9 mouse cellular contexts compared by ENCODE assay signal in genomic region chr8:70598722-70599121, GRCm38 (mm10). TPM values are rescaled to one million over a fixed set of nuclear protein-coding genes. Genes with fewer than 3 reads are reported as not detected.
DNase-seq lines count a peak whose midpoint lies in the region; ATAC-seq and TF ChIP-seq lines count a peak whose summit lies in the region.
"Had no signal": no experiment of that assay in that cellular context is flagged by ENCODE, and none has a peak within 500 bp of the region (broad histone marks: within the 10 kb centered on the region; RNA-seq: fewer than 3 reads in every experiment).

No protein-coding gene starts in this region.

- peak overlapping the region; percentile 89 for H3K27ac ChIP-seq in heart, embryonic 10.5 days
- peak overlapping the region; percentile 62 for H3K27ac ChIP-seq in limb, embryonic 12.5 days
- no peak overlapping the region for H3K27ac ChIP-seq in stomach, postnatal 0 days (replicated peaks)

- no peaks in the 10 kb centered on the region for H3K9me3 ChIP-seq in heart, embryonic 10.5 days
- no peaks in the 10 kb centered on the region; the same call in 1 of the 2 replicates for H3K9me3 ChIP-seq in limb, embryonic 12.5 days
- no peaks in the 10 kb centered on the region for H3K9me3 ChIP-seq in stomach, postnatal 0 days (ENCODE audit: control insufficient read depth, low read length)

- H3K36me3 ChIP-seq in heart, embryonic 10.5 days: peaks cover 37% of the 10 kb centered on the region
- peaks cover 58% of the 10 kb centered on the region for H3K36me3 ChIP-seq in limb, embryonic 12.5 days
- no peaks in the 10 kb centered on the region; the same call in 1 of the 2 replicates for H3K36me3 ChIP-seq in stomach, postnatal 0 days (ENCODE audit: control insufficient read depth, insufficient read depth, low read length)

- H3K9ac ChIP-seq in limb, embryonic 12.5 days (replicated peaks): peak overlapping the region; percentile 75; the same call in 1 of the 2 replicates
- H3K9ac ChIP-seq in stomach, postnatal 0 days (ENCODE audit: low read length): 0 out of 2 replicates have a peak overlapping the region, but pooled peaks have one; percentile 18

- DNase-seq in heart, embryonic 10.5 days (ENCODE audit: low spot score): no peak
- no peak for DNase-seq in heart, adult 8-10 months (ENCODE audit: low spot score)
- DNase-seq in retina, embryonic 14.5 days (ENCODE audit: low spot score): peak; percentile 66
- DNase-seq in retina, postnatal 1 day: no peak
- DNase-seq in stomach, postnatal 0 days (ENCODE audit: low spot score): no peak
- no peak for DNase-seq in spleen, postnatal 14 days (ENCODE audit: low spot score in 2 of 2)

- TF ChIP-seq EP300 in stomach, postnatal 0 days (optimal IDR thresholded peaks at IDR 0.05): no peak

- no peak for ATAC-seq in limb, embryonic 12.5 days (ENCODE audit: insufficient number of reproducible peaks, insufficient read depth, low FRiP score, low TSS enrichment, low read depth)
- ATAC-seq in stomach, postnatal 0 days (ENCODE audit: low FRiP score, low TSS enrichment): no peak
- ATAC-seq in erythroid progenitor cell, adult 5-6 weeks (replicated peaks; ENCODE audit: low FRiP score, poor library complexity, severe bottlenecking): no peak

- TF ChIP-seq CTCF in stomach, postnatal 0 days (IDR thresholded peaks at IDR 0.05; ENCODE audit: low read depth): no peak

- H3K4me2 ChIP-seq in limb, embryonic 12.5 days: peak overlapping the region; percentile 88
- H3K4me2 ChIP-seq in stomach, postnatal 0 days (replicated peaks; ENCODE audit: low read depth): peak overlapping the region; percentile 72

- peak overlapping the region; percentile 68 for H3K4me3 ChIP-seq in heart, embryonic 10.5 days
- peak overlapping the region; percentile 50 for H3K4me3 ChIP-seq in limb, embryonic 12.5 days (replicated peaks)
- H3K4me3 ChIP-seq in stomach, postnatal 0 days (ENCODE audit: low read depth, low read length): 0 out of 2 replicates have a peak overlapping the region, but pooled peaks have one; percentile 44

- peaks cover 79% of the 10 kb centered on the region for H3K4me1 ChIP-seq in heart, embryonic 10.5 days
- H3K4me1 ChIP-seq in limb, embryonic 12.5 days (replicated peaks): peaks cover 75% of the 10 kb centered on the region
- H3K4me1 ChIP-seq in stomach, postnatal 0 days (replicated peaks; ENCODE audit: control insufficient read depth, insufficient read depth): peaks cover 8% of the 10 kb centered on the region

- WGBS in heart, embryonic 10.5 days: 24% methylated on average over 10 of the region's 10 CpGs
- WGBS in limb, embryonic 12.5 days: 15% methylated on average over 10 of the region's 10 CpGs
- 32% methylated on average over 10 of the region's 10 CpGs for WGBS in stomach, postnatal 0 days

- H3K27me3 ChIP-seq in heart, embryonic 10.5 days (ENCODE audit: insufficient read depth, poor library complexity, severe bottlenecking): peaks cover 24% of the 10 kb centered on the region; the same call in 1 of the 2 replicates
- H3K27me3 ChIP-seq in limb, embryonic 12.5 days: no peaks in the 10 kb centered on the region; the same call in 1 of the 2 replicates
- H3K27me3 ChIP-seq in stomach, postnatal 0 days (ENCODE audit: control insufficient read depth, insufficient read depth, low read length): no peaks in the 10 kb centered on the region

RNA-seq across cellular contexts. Expression of gene Isyna1, which starts 4.5 kb away (rescaled TPM):
- polyA plus RNA-seq in heart, embryonic 10.5 days (2016; fragmentation: Nextera tagmentation; extraction: Ambion mirVana): 192 and 214 TPM in 2 replicates
- total RNA-seq in heart, adult 8-10 months (2022): 10 to 100 TPM; 15.5 to 37.5 (median 23.7) TPM
- 177 and 180 TPM in 2 replicates for polyA plus RNA-seq in limb, embryonic 12.5 days (2016; fragmentation: Nextera tagmentation; extraction: Ambion mirVana)
- 37.4 and 39.3 TPM in 2 replicates for polyA plus RNA-seq in stomach, postnatal 0 days (2015; fragmentation: Nextera tagmentation; extraction: Ambion mirVana)
- total RNA-seq in erythroid progenitor cell, adult 5-6 weeks (2015; ENCODE audit: low replicate concordance): 5.8 and 15.9 TPM in 2 replicates
- 2.5 and 8.0 TPM in 2 replicates for total RNA-seq in erythroid progenitor cell, adult 5-6 weeks (2017; ENCODE audit: low replicate concordance)

RNA-seq across cellular contexts. Expression of gene Ssbp4, which starts 9.9 kb away (rescaled TPM):
- 67.3 and 107 TPM in 2 replicates for polyA plus RNA-seq in heart, embryonic 10.5 days (2016; fragmentation: Nextera tagmentation; extraction: Ambion mirVana)
- total RNA-seq in heart, adult 8-10 months (2022): 10 to 100 TPM; 29.1 to 34.1 (median 31.3) TPM
- polyA plus RNA-seq in limb, embryonic 12.5 days (2016; fragmentation: Nextera tagmentation; extraction: Ambion mirVana): 137 and 151 TPM in 2 replicates
- polyA plus RNA-seq in stomach, postnatal 0 days (2015; fragmentation: Nextera tagmentation; extraction: Ambion mirVana): 66.7 and 83.8 TPM in 2 replicates
- 9.0 and 13.0 TPM in 2 replicates for total RNA-seq in erythroid progenitor cell, adult 5-6 weeks (2015; ENCODE audit: low replicate concordance)
- total RNA-seq in erythroid progenitor cell, adult 5-6 weeks (2017; ENCODE audit: low replicate concordance): 18.1 and 30.6 TPM in 2 replicates

RNA-seq across cellular contexts. Expression of gene Lrrc25, which starts 17.2 kb away (rescaled TPM):
- 0.15 and 1.4 TPM in 2 replicates for polyA plus RNA-seq in heart, embryonic 10.5 days (2016; fragmentation: Nextera tagmentation; extraction: Ambion mirVana)
- total RNA-seq in heart, adult 8-10 months (2022): 1 to 10 TPM; 1.4 to 2.3 (median 1.8) TPM
- 0.76 and 1.2 TPM in 2 replicates for polyA plus RNA-seq in limb, embryonic 12.5 days (2016; fragmentation: Nextera tagmentation; extraction: Ambion mirVana)
- polyA plus RNA-seq in stomach, postnatal 0 days (2015; fragmentation: Nextera tagmentation; extraction: Ambion mirVana): 2.3 and 2.7 TPM in 2 replicates
- 2.5 and 11.7 TPM in 2 replicates for total RNA-seq in erythroid progenitor cell, adult 5-6 weeks (2015; ENCODE audit: low replicate concordance)
- total RNA-seq in erythroid progenitor cell, adult 5-6 weeks (2017; ENCODE audit: low replicate concordance): 2.3 and 3.5 TPM in 2 replicates
- polyA plus RNA-seq: C2C12 had no signal

RNA-seq across cellular contexts. Expression of gene Gdf15, which starts 33.5 kb away (rescaled TPM):
- polyA plus RNA-seq in heart, embryonic 10.5 days (2016; fragmentation: Nextera tagmentation; extraction: Ambion mirVana): 0.43 and 1.6 TPM in 2 replicates
- total RNA-seq in heart, adult 8-10 months (2022): 1 to 10 TPM in 2 of 4 experiments, under 1 TPM in 2; 0.69 to 1.9 (median 1.2) TPM
- 0.15 TPM in 1 of 2 replicates, not detected in the other for polyA plus RNA-seq in limb, embryonic 12.5 days (2016; fragmentation: Nextera tagmentation; extraction: Ambion mirVana)
- 0.30 and 0.33 TPM in 2 replicates for polyA plus RNA-seq in stomach, postnatal 0 days (2015; fragmentation: Nextera tagmentation; extraction: Ambion mirVana)
- total RNA-seq in erythroid progenitor cell, adult 5-6 weeks (2015; ENCODE audit: low replicate concordance): not detected in 2 replicates
- not detected in 2 replicates for total RNA-seq in erythroid progenitor cell, adult 5-6 weeks (2017; ENCODE audit: low replicate concordance)

RNA-seq across cellular contexts. Expression of gene Ell, which starts 59.5 kb away (rescaled TPM):
- 15.8 and 18.5 TPM in 2 replicates for polyA plus RNA-seq in heart, embryonic 10.5 days (2016; fragmentation: Nextera tagmentation; extraction: Ambion mirVana)
- total RNA-seq in heart, adult 8-10 months (2022): 10 to 100 TPM in 3 of 4 experiments, 1 to 10 TPM in 1; 9.3 to 12.4 (median 10.6) TPM
- 18.7 and 21.2 TPM in 2 replicates for polyA plus RNA-seq in limb, embryonic 12.5 days (2016; fragmentation: Nextera tagmentation; extraction: Ambion mirVana)
- 11.1 and 13.5 TPM in 2 replicates for polyA plus RNA-seq in stomach, postnatal 0 days (2015; fragmentation: Nextera tagmentation; extraction: Ambion mirVana)
- 10.5 and 22.3 TPM in 2 replicates for total RNA-seq in erythroid progenitor cell, adult 5-6 weeks (2015; ENCODE audit: low replicate concordance)
- 2.8 and 15.5 TPM in 2 replicates for total RNA-seq in erythroid progenitor cell, adult 5-6 weeks (2017; ENCODE audit: low replicate concordance)
